Mouse (Mus musculus): Measurements from ENCODE around the gene Mr1. TPM values are rescaled to one million over a fixed set of nuclear protein-coding genes. Genes with fewer than 3 reads are reported as not detected.

The Mr1 gene
- polyA plus RNA-seq, 1 experiment from 2014 or later, result 6.2 TPM

- ATAC-seq (ENCODE audit: insufficient number of reproducible peaks, insufficient read depth, low FRiP score, low TSS enrichment), result no peak
- 75% methylated on average over 3 of the region's 3 CpGs for WGBS
- H3K9me3 ChIP-seq, result no peaks in the 10 kb centered on the region
- H3K9ac ChIP-seq, result no peak overlapping the region
- H3K27me3 ChIP-seq, result no peaks in the 10 kb centered on the region
- no peak overlapping the region for H3K4me2 ChIP-seq (replicated peaks)
- peaks cover 24% of the 10 kb centered on the region for H3K4me1 ChIP-seq
- no peak overlapping the region for H3K4me3 ChIP-seq
- H3K36me3 ChIP-seq, result no peaks in the 10 kb centered on the region
- no peak overlapping the region for H3K27ac ChIP-seq
Measured at GRCm38 (mm10) chr1:155077675-155078074, 68.9 kb downstream of the Mr1 start.

Other genes with a start within 250 kb of the Mr1 start
- gene Ier5, start 47.2 kb downstream of the Mr1 start, polyA plus RNA-seq (2016; fragmentation: Nextera tagmentation; extraction: Ambion mirVana), result 17.3 and 19.9 TPM in 2 replicates
- 109 and 113 TPM in 2 replicates for gene Stx6, start 11.9 kb upstream of the Mr1 start, polyA plus RNA-seq (2016; fragmentation: Nextera tagmentation; extraction: Ambion mirVana)
- 6.8 and 6.9 TPM in 2 replicates for gene BC034090, start 97.6 kb upstream of the Mr1 start, polyA plus RNA-seq (2016; fragmentation: Nextera tagmentation; extraction: Ambion mirVana)

Measured in embryonic facial prominence, embryonic 12.5 days (tissue).